Mouse (Mus musculus): ENCODE results near the gene D7Ertd443e. TPM values are rescaled to one million over a fixed set of nuclear protein-coding genes. Genes with fewer than 3 reads are reported as not detected.

D7Ertd443e gene
- total and polyA plus RNA-seq, 3 experiments: not detected

GRCm38 (mm10) chr7:134428676-134429075 is 43.2 kb upstream of the D7Ertd443e start:
- Histone ChIP-seq H3K36me3 (replicated peaks in 1 of 2; ENCODE audit: control insufficient read depth in 1 of 2, insufficient read depth in 1 of 2, low read length in 1 of 2) (no peaks in the 10 kb centered on the region), H3K79me2 (replicated peaks; ENCODE audit: control insufficient read depth, extremely low read depth, insufficient read depth, poor library complexity, severe bottlenecking) (no peaks in the 10 kb centered on the region), H3K4me1 (ENCODE audit: control insufficient read depth in 1 of 2, insufficient read depth in 2 of 2) (no peaks in the 10 kb centered on the region), H3K4me3 (replicated peaks in 1 of 3; ENCODE audit: low read depth in 2 of 3, low read length in 2 of 3, poor library complexity in 1 of 3) (no peak overlapping the region), H3K9ac (ENCODE audit: insufficient read depth, low read depth) (no peak overlapping the region), H3K27me3 (replicated peaks) (no peaks in the 10 kb centered on the region), H3K27ac (ENCODE audit: insufficient read depth, low read depth) (no peak overlapping the region), H3K4me2 (ENCODE audit: insufficient read depth, low read depth, poor library complexity, severe bottlenecking) (no peak overlapping the region), H3K9me3 (replicated peaks; ENCODE audit: low read length) (peaks cover 77% of the 10 kb centered on the region)
- no peak for TF ChIP-seq ETS1 (conservative IDR thresholded peaks at IDR 0.05; ENCODE audit: low read depth, low read length)
- no peak for TF ChIP-seq MAZ (IDR thresholded peaks at IDR 0.05; ENCODE audit: low read depth, low read length)
- no peak for TF ChIP-seq RAD21 (IDR thresholded peaks at IDR 0.05; ENCODE audit: low read depth, low read length)
- no peak for TF ChIP-seq EP300 (IDR thresholded peaks at IDR 0.05; ENCODE audit: low read length)
- TF ChIP-seq GABPA (IDR thresholded peaks at IDR 0.05; ENCODE audit: insufficient replicate concordance, low read depth, low read length): no peak
- no peak for TF ChIP-seq TCF12 (IDR thresholded peaks at IDR 0.05; ENCODE audit: low read depth, low read length)
- TF ChIP-seq UBTF (IDR thresholded peaks at IDR 0.05; ENCODE audit: low read depth, low read length): no peak
- no peak for TF ChIP-seq E2F4 (IDR thresholded peaks at IDR 0.05; ENCODE audit: insufficient replicate concordance, low read depth, low read length)
- no peak for TF ChIP-seq BHLHE40 (IDR thresholded peaks at IDR 0.05; ENCODE audit: low read depth, low read length)
- TF ChIP-seq NELFE (IDR thresholded peaks at IDR 0.05; ENCODE audit: low read depth, low read length): no peak
- TF ChIP-seq USF1 (IDR thresholded peaks at IDR 0.05; ENCODE audit: low read depth, low read length): no peak
- no peak for TF ChIP-seq HCFC1 (IDR thresholded peaks at IDR 0.05; ENCODE audit: low read depth, low read length)
- TF ChIP-seq MYC (IDR thresholded peaks at IDR 0.05; ENCODE audit: low read depth, low read length): no peak
- TF ChIP-seq MAX (IDR thresholded peaks at IDR 0.05; ENCODE audit: low read length): no peak
- no peak for TF ChIP-seq MEF2A (IDR thresholded peaks at IDR 0.05; ENCODE audit: borderline replicate concordance, low read depth, low read length)
- no peak for TF ChIP-seq CHD2 (IDR thresholded peaks at IDR 0.05; ENCODE audit: low read length)
- TF ChIP-seq RCOR1 (conservative IDR thresholded peaks at IDR 0.05; ENCODE audit: low read depth, low read length): no peak
- TF ChIP-seq IRF4 (IDR thresholded peaks at IDR 0.05; ENCODE audit: low read depth, low read length): no peak
- DNase-seq (ENCODE audit: extremely low read depth): no peak
- dilution Hi-C loops (cut with MboI; ENCODE audit: extremely low pct_ligation_motif_present, extremely low pct_unique_long_range_greater_than_20kb, low sequenced_read_pairs): no loop called here
- in situ Hi-C loops (cut with MboI; ENCODE audit: low pct_ligation_motif_present, low pct_unique_long_range_greater_than_20kb, low sequenced_read_pairs): no loop called here

- dilution Hi-C loops (cut with MboI; ENCODE audit: extremely low pct_ligation_motif_present, extremely low pct_unique_long_range_greater_than_20kb, low sequenced_read_pairs): no loop called here
- H3K4me1 ChIP-seq (ENCODE audit: control insufficient read depth in 1 of 2, insufficient read depth in 2 of 2): no peaks in the 10 kb centered on the region
- H3K36me3 ChIP-seq (replicated peaks in 1 of 2; ENCODE audit: control insufficient read depth in 1 of 2, insufficient read depth in 1 of 2, low read length in 1 of 2): no peaks in the 10 kb centered on the region
- no peak for DNase-seq (ENCODE audit: extremely low read depth)
- no peak overlapping the region for H3K9ac ChIP-seq (ENCODE audit: insufficient read depth, low read depth)
- H3K79me2 ChIP-seq (replicated peaks; ENCODE audit: control insufficient read depth, extremely low read depth, insufficient read depth, poor library complexity, severe bottlenecking): no peaks in the 10 kb centered on the region
- TF ChIP-seq KAT2A (IDR thresholded peaks at IDR 0.05; ENCODE audit: insufficient replicate concordance, low read length) (no peak), JUN (IDR thresholded peaks at IDR 0.05; ENCODE audit: insufficient read depth, low read depth, low read length) (no peak), SIN3A (IDR thresholded peaks at IDR 0.05; ENCODE audit: low read length) (no peak), ELF1 (IDR thresholded peaks at IDR 0.05; ENCODE audit: low read depth, low read length) (no peak), USF1 (IDR thresholded peaks at IDR 0.05; ENCODE audit: low read depth, low read length) (no peak), MAFK (IDR thresholded peaks at IDR 0.05; ENCODE audit: insufficient replicate concordance, low read length) (no peak), NRF1 (IDR thresholded peaks at IDR 0.05; ENCODE audit: low read depth, low read length) (no peak), CHD2 (IDR thresholded peaks at IDR 0.05; ENCODE audit: low read length) (no peak), ZNF384 (IDR thresholded peaks at IDR 0.05; ENCODE audit: low read depth, low read length) (no peak), RCOR1 (conservative IDR thresholded peaks at IDR 0.05; ENCODE audit: low read depth, low read length) (no peak), E2F4 (IDR thresholded peaks at IDR 0.05; ENCODE audit: insufficient replicate concordance, low read depth, low read length) (no peak), TBP (conservative IDR thresholded peaks at IDR 0.05; ENCODE audit: low read depth, low read length) (no peak), MEF2A (IDR thresholded peaks at IDR 0.05; ENCODE audit: borderline replicate concordance, low read depth, low read length) (no peak), TCF12 (IDR thresholded peaks at IDR 0.05; ENCODE audit: low read depth, low read length) (no peak), ZC3H11A (IDR thresholded peaks at IDR 0.05; ENCODE audit: low read depth, low read length) (no peak), BHLHE40 (IDR thresholded peaks at IDR 0.05; ENCODE audit: low read depth, low read length) (no peak)
- no peak overlapping the region for H3K27ac ChIP-seq (ENCODE audit: insufficient read depth, low read depth)
- H3K27me3 ChIP-seq (replicated peaks): no peaks in the 10 kb centered on the region
- H3K4me3 ChIP-seq (replicated peaks in 1 of 3; ENCODE audit: low read depth in 2 of 3, low read length in 2 of 3, poor library complexity in 1 of 3): no peak overlapping the region
- H3K4me2 ChIP-seq (ENCODE audit: insufficient read depth, low read depth, poor library complexity, severe bottlenecking): no peak overlapping the region
- peaks cover 85% of the 10 kb centered on the region for H3K9me3 ChIP-seq (replicated peaks; ENCODE audit: low read length)
- in situ Hi-C loops (cut with MboI; ENCODE audit: low pct_ligation_motif_present, low pct_unique_long_range_greater_than_20kb, low sequenced_read_pairs): no loop called here
Observed at GRCm38 (mm10) chr7:134415014-134415413, 29.6 kb upstream of the D7Ertd443e start.

Measured in CH12.LX (cell line).